Mouse (Mus musculus): ENCODE data around the gene Klhl30. TPM values are rescaled to one million over a fixed set of nuclear protein-coding genes. Genes with fewer than 3 reads are reported as not detected.

Gene Klhl30
- polyA plus RNA-seq, 1 experiment from 2014 or later = 43.7 TPM

DNA sequence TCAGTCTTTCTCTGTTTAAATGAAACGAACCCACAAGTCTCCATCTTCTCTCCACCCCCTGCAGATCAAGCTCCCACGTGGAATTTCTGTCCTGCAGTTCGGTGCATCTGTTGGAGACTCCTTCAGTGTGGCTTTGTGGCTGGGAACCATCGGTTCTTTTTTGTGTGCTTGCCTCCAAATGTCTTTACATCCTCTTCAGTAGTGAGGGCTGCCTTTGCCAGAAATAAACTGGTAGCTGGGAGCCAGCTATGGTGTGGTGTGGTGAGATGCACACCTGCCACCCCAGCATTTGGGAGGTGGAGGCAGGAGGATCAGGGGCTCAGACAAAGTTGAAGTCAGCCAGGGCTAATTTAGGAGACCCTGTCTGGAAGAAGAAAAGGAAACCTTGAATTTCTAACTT is 18.7 kb upstream of the Klhl30 start:
- 56% methylated on average over 4 of the region's 4 CpGs for WGBS
- Histone ChIP-seq H3K4me1 (peaks cover 26% of the 10 kb centered on the region), H3K4me3 (no peak overlapping the region), H3K27ac (replicated peaks) (no peak overlapping the region), H3K36me3 (no peaks in the 10 kb centered on the region), H3K4me2 (no peak overlapping the region), H3K9ac (no peak overlapping the region), H3K27me3 (replicated peaks) (peaks cover 10% of the 10 kb centered on the region; the same call in 1 of the 2 replicates), H3K9me3 (no peaks in the 10 kb centered on the region)
- no peak for ATAC-seq (ENCODE audit: extremely low read depth, insufficient number of reproducible peaks, low FRiP score, low TSS enrichment)

DNA sequence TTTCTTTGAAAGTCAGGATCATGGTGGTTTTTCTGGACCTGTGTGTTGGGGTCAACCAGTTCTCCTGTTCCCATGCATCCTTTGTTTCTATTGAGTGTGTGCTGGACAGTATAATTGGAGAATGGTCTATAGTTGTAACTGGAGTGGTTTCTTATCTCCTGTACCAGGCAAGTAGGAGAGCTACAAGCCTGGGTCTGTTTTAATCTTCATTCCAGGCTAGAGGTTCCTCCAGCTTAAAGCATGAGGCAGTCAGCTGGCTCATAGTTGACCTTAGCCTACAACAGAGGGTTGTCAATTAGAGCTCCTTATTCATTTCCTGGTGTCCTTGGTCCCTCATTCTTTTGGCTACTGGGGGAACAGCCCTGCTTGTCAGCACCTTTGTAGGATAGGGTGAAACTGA is 17.2 kb upstream of the Klhl30 start:
- Histone ChIP-seq H3K9me3 (no peaks in the 10 kb centered on the region), H3K27ac (replicated peaks) (peak overlapping the region; percentile 66), H3K27me3 (replicated peaks) (peaks cover 12% of the 10 kb centered on the region), H3K9ac (no peak overlapping the region), H3K4me2 (no peak overlapping the region), H3K4me1 (peaks cover 26% of the 10 kb centered on the region), H3K36me3 (no peaks in the 10 kb centered on the region), H3K4me3 (no peak overlapping the region)
- ATAC-seq (ENCODE audit: extremely low read depth, insufficient number of reproducible peaks, low FRiP score, low TSS enrichment) = no peak

DNA sequence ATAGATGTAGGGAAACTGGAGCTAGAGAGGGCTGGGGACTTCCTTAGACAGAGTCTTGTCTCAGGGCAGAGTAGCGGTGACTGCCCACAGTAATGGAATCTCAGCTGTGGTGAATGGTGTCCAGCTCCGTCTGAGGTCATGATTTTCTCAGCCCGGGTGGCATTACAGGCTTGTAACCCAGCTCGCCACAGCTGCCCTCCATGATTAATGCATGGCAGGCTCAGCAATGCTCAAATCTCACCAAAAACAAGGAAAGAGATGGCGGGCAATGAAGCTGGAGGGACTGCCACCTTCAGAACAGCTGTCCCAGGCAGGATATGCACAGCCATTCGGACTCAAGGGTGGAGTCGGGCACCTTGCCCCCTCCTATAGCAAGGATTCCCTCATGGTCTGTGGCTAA is 13.5 kb upstream of the Klhl30 start:
- Histone ChIP-seq H3K27ac (replicated peaks) (no peak overlapping the region), H3K9ac (no peak overlapping the region), H3K36me3 (no peaks in the 10 kb centered on the region), H3K9me3 (no peaks in the 10 kb centered on the region), H3K4me1 (peaks cover 22% of the 10 kb centered on the region), H3K4me2 (no peak overlapping the region), H3K27me3 (replicated peaks) (peaks cover 47% of the 10 kb centered on the region), H3K4me3 (no peak overlapping the region)
- WGBS = 85% methylated on average over 7 of the region's 7 CpGs
- no peak for ATAC-seq (ENCODE audit: extremely low read depth, insufficient number of reproducible peaks, low FRiP score, low TSS enrichment)

DNA sequence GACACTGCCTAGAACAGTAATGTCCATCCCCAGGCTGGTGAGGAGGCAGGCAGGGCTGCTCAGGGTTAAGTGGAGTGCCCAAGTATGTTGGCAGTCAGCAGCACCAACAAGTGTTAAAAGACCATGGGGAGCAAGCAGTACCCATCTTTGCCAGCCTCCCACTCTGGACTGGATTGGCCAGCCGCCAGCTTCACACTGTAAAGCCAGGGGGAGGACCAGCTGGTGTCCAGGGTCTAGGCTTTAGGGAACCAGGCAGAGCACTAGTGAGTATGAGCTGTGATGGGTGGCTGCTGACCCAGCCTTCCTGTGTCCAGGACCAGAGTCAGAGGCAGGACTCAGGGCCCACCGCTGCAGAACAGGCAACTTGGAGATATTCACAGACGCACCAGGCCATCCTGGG is 6.8 kb upstream of the Klhl30 start:
- no peaks in the 10 kb centered on the region for H3K9me3 ChIP-seq
- no peak overlapping the region for H3K27ac ChIP-seq (replicated peaks)
- ATAC-seq (ENCODE audit: extremely low read depth, insufficient number of reproducible peaks, low FRiP score, low TSS enrichment) = no peak
- 0 out of 2 replicates have a peak overlapping the region, but pooled peaks have one; percentile 41 for H3K9ac ChIP-seq
- no peak overlapping the region for H3K4me2 ChIP-seq
- 68% methylated on average over 3 of the region's 3 CpGs for WGBS
- peaks cover 19% of the 10 kb centered on the region for H3K4me1 ChIP-seq
- peaks cover 84% of the 10 kb centered on the region for H3K27me3 ChIP-seq (replicated peaks)
- H3K36me3 ChIP-seq = no peaks in the 10 kb centered on the region
- 0 out of 2 replicates have a peak overlapping the region, but pooled peaks have one; percentile 43 for H3K4me3 ChIP-seq

DNA sequence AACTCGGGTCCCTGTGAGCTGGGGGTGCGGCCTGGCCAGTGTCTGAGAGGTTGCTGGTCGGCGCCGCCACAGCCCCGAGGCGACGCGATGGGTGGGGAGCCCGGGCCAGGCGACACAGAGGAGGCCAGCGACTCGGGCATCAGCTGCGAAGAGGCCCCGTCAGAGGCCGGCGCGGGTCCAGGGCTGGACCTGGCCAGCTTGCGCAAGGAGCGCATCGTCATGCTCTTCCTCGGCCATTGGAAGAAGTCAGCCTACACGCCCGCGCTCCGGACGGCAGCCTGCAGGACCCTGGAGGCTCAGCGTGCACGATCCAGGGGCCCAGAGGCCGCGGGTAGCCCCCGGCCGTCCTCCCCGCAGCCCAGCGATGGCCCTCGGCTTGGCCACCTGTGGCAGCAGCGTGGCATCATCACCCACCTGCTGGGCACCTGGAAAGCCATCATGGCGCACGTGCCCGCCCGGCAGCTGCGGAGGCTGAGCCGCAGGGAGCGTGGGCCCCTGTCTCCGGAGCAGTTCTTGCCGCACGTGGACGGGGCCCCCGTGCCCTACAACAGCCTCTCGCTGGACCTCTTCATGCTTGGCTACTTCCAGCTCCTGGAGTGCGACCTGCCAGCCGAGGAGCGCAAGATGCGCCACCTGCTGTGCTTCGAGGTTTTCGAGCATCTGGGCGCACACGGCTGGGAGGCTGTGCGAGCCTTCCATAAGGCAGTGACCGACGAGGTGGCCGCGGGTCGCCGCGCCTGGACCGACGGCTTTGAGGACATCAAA is 5.7 kb upstream of the Klhl30 start:
- 3% methylated on average over 68 of the region's 68 CpGs for WGBS
- no peak for ATAC-seq (ENCODE audit: extremely low read depth, insufficient number of reproducible peaks, low FRiP score, low TSS enrichment)
- H3K36me3 ChIP-seq = no peaks in the 10 kb centered on the region
- H3K4me1 ChIP-seq = peaks cover 25% of the 10 kb centered on the region
- peak overlapping the region; percentile 43 for H3K4me3 ChIP-seq
- H3K27me3 ChIP-seq (replicated peaks) = peaks cover 73% of the 10 kb centered on the region
- H3K9ac ChIP-seq = peak overlapping the region; percentile 41
- H3K9me3 ChIP-seq = no peaks in the 10 kb centered on the region
- H3K4me2 ChIP-seq = peak overlapping the region; percentile 67
- no peak overlapping the region for H3K27ac ChIP-seq (replicated peaks)

DNA sequence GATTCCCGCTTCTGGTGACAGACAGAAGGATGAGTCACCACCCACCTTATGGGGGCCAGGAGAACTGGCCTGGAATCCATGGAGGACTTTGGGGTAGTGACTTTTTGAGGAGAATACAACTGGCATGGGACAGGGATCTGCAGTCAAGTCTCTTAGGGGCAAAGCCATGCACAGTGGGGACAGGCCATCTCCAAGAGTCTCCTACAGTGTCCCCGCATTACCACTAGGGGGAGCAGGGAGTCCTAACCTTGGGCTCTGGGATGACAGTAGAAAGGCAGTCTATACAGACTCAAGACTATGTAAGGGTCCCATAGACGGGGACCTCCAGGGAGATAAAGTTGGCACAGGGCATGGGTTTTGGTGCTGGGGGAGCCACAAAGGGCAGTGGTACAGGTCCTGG is 3.9 kb upstream of the Klhl30 start:
- Histone ChIP-seq H3K27me3 (replicated peaks) (peaks cover 55% of the 10 kb centered on the region), H3K36me3 (no peaks in the 10 kb centered on the region), H3K4me2 (no peak overlapping the region), H3K4me3 (no peak overlapping the region), H3K4me1 (peaks cover 41% of the 10 kb centered on the region), H3K27ac (replicated peaks) (no peak overlapping the region), H3K9me3 (no peaks in the 10 kb centered on the region), H3K9ac (no peak overlapping the region)
- 39% methylated on average over 3 of the region's 3 CpGs for WGBS
- ATAC-seq (ENCODE audit: extremely low read depth, insufficient number of reproducible peaks, low FRiP score, low TSS enrichment) = peak; percentile 39; the same call in 1 of the 2 replicates

DNA sequence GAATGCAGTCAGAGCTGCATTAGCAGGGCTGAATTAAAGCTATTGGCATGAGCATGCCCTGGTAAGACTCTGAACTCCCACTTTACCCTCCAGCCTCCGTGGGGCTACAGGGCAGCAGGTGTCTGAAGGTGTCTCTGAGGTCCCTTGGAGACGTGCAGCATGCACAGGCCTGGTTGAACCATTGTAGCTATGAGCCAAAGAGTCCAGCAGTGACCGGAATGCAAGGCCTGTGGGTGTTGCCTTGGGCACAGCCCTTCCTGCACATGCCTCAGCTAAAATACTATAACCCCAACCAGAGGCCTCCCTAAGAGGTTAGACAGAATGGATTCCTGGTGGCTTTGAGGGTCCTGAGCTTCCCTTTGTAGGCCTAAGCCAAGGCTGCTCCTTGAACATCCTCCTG is 433 bp downstream of the Klhl30 start:
- H3K4me1 ChIP-seq = peaks cover 42% of the 10 kb centered on the region
- no peak for ATAC-seq (ENCODE audit: extremely low read depth, insufficient number of reproducible peaks, low FRiP score, low TSS enrichment)
- WGBS = 41% methylated on average over 3 of the region's 3 CpGs
- H3K27ac ChIP-seq (replicated peaks) = peak overlapping the region; percentile 90
- peak overlapping the region; percentile 56 for H3K4me3 ChIP-seq
- H3K36me3 ChIP-seq = peaks cover 27% of the 10 kb centered on the region
- H3K9me3 ChIP-seq = no peaks in the 10 kb centered on the region
- H3K9ac ChIP-seq = peak overlapping the region; percentile 84
- peaks cover 11% of the 10 kb centered on the region for H3K27me3 ChIP-seq (replicated peaks)
- H3K4me2 ChIP-seq = peak overlapping the region; percentile 78

DNA sequence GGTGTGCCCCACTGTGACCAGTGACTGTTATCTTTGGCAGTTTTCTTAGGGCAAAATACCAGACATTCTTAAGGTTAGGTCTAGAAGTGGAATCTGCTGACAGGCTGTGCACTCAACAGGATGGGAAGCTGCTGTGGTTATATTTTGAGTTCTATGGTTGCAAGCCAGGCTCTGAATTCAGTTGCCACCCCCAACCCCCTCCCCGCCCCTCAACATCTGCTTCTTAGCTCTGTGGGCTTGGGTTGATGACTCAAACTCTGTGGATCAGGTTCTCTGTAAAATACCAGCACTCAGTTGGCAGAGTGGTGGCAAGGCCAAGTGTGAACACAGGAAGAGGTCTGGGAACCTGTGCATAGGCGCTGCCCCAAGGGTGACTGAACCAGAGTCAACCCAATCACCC is 1.5 kb downstream of the Klhl30 start:
- Histone ChIP-seq H3K4me3 (peak overlapping the region; percentile 56; the same call in 1 of the 2 replicates), H3K27me3 (replicated peaks) (0 out of 2 replicates have a peak, but pooled peaks cover 5% of the 10 kb centered on the region), H3K9ac (no peak overlapping the region), H3K4me2 (peak overlapping the region; percentile 78), H3K27ac (replicated peaks) (no peak overlapping the region), H3K9me3 (no peaks in the 10 kb centered on the region), H3K36me3 (peaks cover 38% of the 10 kb centered on the region), H3K4me1 (peaks cover 42% of the 10 kb centered on the region)
- 67% methylated on average over 2 of the region's 2 CpGs for WGBS
- no peak for ATAC-seq (ENCODE audit: extremely low read depth, insufficient number of reproducible peaks, low FRiP score, low TSS enrichment)

DNA sequence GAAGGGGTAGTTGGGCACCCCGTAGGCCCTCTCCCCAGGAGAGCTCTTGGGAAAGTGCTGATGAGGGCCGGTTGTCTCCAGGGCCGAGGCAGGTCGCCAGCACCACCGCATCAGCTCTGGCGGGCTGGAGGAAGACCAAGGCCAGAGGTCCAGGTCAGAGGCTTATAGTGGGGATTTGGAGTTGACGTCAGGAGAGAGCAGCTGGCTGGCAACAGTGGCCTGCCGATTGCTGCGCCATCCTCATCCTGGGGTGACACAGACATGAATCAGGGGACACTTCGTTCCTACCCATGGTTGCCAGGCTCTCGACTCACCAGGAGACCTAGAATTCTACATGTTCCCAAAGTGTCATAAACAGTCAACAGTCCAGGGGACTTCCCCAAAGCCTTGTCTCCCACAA is 5.3 kb downstream of the Klhl30 start:
- WGBS = 77% methylated on average over 11 of the region's 11 CpGs
- no peak overlapping the region for H3K27ac ChIP-seq (replicated peaks)

DNA sequence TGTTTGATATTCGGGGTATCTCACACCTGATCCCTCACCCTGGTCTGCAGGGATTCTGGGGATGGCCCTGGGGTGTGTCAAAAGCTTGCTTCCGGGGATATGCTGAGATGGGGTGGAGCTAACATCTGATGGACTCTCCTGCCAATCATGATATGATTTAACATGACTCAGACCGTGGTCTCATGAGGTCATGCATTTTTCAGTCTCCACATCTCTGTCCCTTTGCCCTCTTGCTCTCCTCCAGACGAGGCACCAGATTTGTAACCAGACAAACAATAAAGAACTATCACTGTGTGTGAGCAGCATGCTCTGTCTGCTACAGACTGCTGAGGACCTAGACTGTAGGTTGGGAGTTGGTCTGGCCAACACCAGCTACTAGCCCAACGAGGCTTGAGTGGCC is 11.3 kb downstream of the Klhl30 start:
- Histone ChIP-seq H3K36me3 (peaks cover 63% of the 10 kb centered on the region), H3K4me3 (no peak overlapping the region), H3K4me2 (no peak overlapping the region), H3K4me1 (peaks cover 11% of the 10 kb centered on the region), H3K27me3 (replicated peaks) (peaks cover 3% of the 10 kb centered on the region; the same call in 1 of the 2 replicates), H3K27ac (replicated peaks) (no peak overlapping the region), H3K9me3 (peaks cover 10% of the 10 kb centered on the region), H3K9ac (no peak overlapping the region)
- 74% methylated on average over 5 of the region's 5 CpGs for WGBS
- ATAC-seq (ENCODE audit: extremely low read depth, insufficient number of reproducible peaks, low FRiP score, low TSS enrichment) = no peak

More for the DNA sequence above, 5.3 kb downstream of the Klhl30 start:
- Histone ChIP-seq H3K9me3 (no peaks in the 10 kb centered on the region), H3K27me3 (replicated peaks) (no peaks in the 10 kb centered on the region), H3K4me2 (no peak overlapping the region), H3K4me3 (no peak overlapping the region), H3K36me3 (peaks cover 71% of the 10 kb centered on the region), H3K9ac (no peak overlapping the region), H3K4me1 (peaks cover 27% of the 10 kb centered on the region)
- no peak for ATAC-seq (ENCODE audit: extremely low read depth, insufficient number of reproducible peaks, low FRiP score, low TSS enrichment)

DNA sequence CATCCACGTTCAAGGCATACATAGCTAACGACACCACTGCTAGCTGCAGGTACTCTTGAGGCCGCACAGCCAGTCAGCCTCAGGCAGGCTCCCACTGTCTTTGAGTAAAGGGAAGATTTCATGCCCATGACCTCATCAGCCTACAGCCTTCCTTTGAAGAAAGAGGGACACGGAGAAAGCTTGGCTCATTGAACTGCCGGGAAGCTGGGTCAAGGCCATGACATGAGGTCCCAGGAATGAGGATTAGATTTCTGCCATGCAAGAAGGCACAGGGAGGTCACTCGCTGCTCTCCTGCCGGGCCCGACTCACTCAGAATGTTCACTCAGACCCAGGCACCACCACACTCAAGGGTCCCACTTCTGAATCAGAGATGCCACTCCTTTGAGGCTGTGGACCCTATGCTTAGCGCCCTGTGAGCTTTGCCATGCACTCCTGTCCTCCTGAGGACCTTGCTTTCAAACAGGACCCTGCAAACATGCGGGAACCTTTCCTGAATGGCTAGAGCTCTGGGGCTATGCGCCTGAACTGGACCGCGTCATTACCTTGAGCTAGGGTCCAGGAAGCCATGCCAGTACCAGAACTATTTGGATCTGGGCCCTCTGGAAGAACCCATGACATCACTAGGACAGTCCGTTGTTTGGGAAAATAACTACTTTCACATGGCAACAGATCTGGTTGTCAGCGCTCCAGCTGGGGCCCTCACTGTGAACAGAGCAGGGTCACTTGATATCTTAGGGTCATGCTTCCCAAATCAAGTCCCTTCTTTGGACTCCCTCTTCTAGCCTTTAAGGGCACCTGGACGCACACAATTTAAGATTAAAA is 14.2 kb downstream of the Klhl30 start:
- no peak overlapping the region for H3K27ac ChIP-seq (replicated peaks)
- H3K4me3 ChIP-seq = no peak overlapping the region
- H3K27me3 ChIP-seq (replicated peaks) = peaks cover 9% of the 10 kb centered on the region; the same call in 1 of the 2 replicates
- peaks cover 11% of the 10 kb centered on the region for H3K4me1 ChIP-seq
- 88% methylated on average over 16 of the region's 16 CpGs for WGBS
- no peak for ATAC-seq (ENCODE audit: extremely low read depth, insufficient number of reproducible peaks, low FRiP score, low TSS enrichment)
- H3K4me2 ChIP-seq = no peak overlapping the region
- H3K36me3 ChIP-seq = peaks cover 45% of the 10 kb centered on the region
- no peak overlapping the region for H3K9ac ChIP-seq
- peaks cover 10% of the 10 kb centered on the region for H3K9me3 ChIP-seq
